Mouse (Mus musculus): ENCODE data around the gene Iqch. TPM values are rescaled to one million over a fixed set of nuclear protein-coding genes. Genes with fewer than 3 reads are reported as not detected.

Gene Iqch
- polyA plus RNA-seq, 1 experiment from 2014 or later: 0.27 TPM

- Histone ChIP-seq H3K36me3 (peaks cover 4% of the 10 kb centered on the region; the same call in 1 of the 2 replicates), H3K9me3 (no peaks in the 10 kb centered on the region), H3K4me1 (peaks cover 29% of the 10 kb centered on the region), H3K4me2 (replicated peaks) (peak within 1 kb of the TSS; percentile 92), H3K4me3 (peak within 1 kb of the TSS; percentile 89), H3K9ac (peak within 1 kb of the TSS; percentile 95), H3K27ac (peak within 1 kb of the TSS; percentile 77), H3K27me3 (replicated peaks) (no peaks in the 10 kb centered on the region)
- WGBS: 2% methylated on average over 58 of the region's 58 CpGs
- ATAC-seq (ENCODE audit: low FRiP score, low read depth): peak; percentile 89
Measured at GRCm38 (mm10) chr9:63377270-63378142, 224.8 kb downstream of the Iqch start, which contains the start of gene Map2k5. Map2k5 (minus strand) TSS chr9:63377902.

- H3K4me3 ChIP-seq: no peak overlapping the region
- H3K27ac ChIP-seq: no peak overlapping the region
- no peak for ATAC-seq (ENCODE audit: low FRiP score, low read depth)
- H3K9me3 ChIP-seq: no peaks in the 10 kb centered on the region
- H3K4me2 ChIP-seq (replicated peaks): no peak overlapping the region
- WGBS: 93% methylated on average over 2 of the region's 2 CpGs
- peaks cover 9% of the 10 kb centered on the region for H3K36me3 ChIP-seq
- H3K4me1 ChIP-seq: peaks cover 26% of the 10 kb centered on the region
- H3K9ac ChIP-seq: no peak overlapping the region
- no peaks in the 10 kb centered on the region for H3K27me3 ChIP-seq (replicated peaks)
Measured at GRCm38 (mm10) chr9:63373315-63373714, 229.0 kb downstream of the Iqch start.

DNA sequence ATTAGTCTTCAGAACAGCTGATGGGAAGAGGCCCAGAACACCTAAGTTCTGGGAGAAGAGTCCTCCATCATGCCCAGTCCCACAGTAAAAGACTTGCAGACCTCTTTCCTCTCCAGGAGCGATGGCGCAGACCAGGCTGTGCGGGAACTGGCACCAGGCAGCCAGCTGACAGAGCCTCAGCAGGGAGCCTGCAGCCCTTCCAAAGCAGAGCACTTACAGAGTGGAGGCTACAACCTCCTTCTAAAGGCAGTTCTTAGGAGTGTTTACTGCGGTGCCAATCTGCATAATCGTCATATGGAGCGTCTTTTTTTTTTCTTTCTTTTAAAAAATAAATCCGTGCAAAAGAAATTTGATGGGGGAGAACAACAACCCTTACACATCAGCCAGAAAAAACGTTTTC lies 229.8 kb downstream of the Iqch start:
- H3K36me3 ChIP-seq: peaks cover 9% of the 10 kb centered on the region
- H3K4me1 ChIP-seq: peaks cover 25% of the 10 kb centered on the region
- ATAC-seq (ENCODE audit: low FRiP score, low read depth): no peak
- H3K27me3 ChIP-seq (replicated peaks): no peaks in the 10 kb centered on the region
- no peak overlapping the region for H3K4me3 ChIP-seq
- no peaks in the 10 kb centered on the region for H3K9me3 ChIP-seq
- 56% methylated on average over 8 of the region's 8 CpGs for WGBS
- H3K27ac ChIP-seq: no peak overlapping the region
- no peak overlapping the region for H3K9ac ChIP-seq
- H3K4me2 ChIP-seq (replicated peaks): no peak overlapping the region

Other genes starting within 250 kb of the Iqch start
- 45.0 and 45.9 TPM in 2 replicates for gene Map2k5, start 224.6 kb downstream of the Iqch start, polyA plus RNA-seq (2016; fragmentation: Nextera tagmentation; extraction: Ambion mirVana)
- 54.9 and 65.9 TPM in 2 replicates for gene 2300009A05Rik, start 203.2 kb downstream of the Iqch start, polyA plus RNA-seq (2016; fragmentation: Nextera tagmentation; extraction: Ambion mirVana)
- gene Aagab, start 167 bp upstream of the Iqch start, polyA plus RNA-seq (2016; fragmentation: Nextera tagmentation; extraction: Ambion mirVana): 56.5 and 57.0 TPM in 2 replicates
- gene Smad3, start 155.5 kb upstream of the Iqch start, polyA plus RNA-seq (2016; fragmentation: Nextera tagmentation; extraction: Ambion mirVana): 24.5 and 26.0 TPM in 2 replicates